Mouse (Mus musculus) CH12.LX (cell line): Measurements from ENCODE around the gene Rcan3.

ENCODE experiments used
- BHLHE40 ChIP-seq: IDR thresholded peaks from 2 replicates; pipeline ENCODE4 v1.6.1; 2011; ENCODE audit warnings: mild to moderate bottlenecking, low read depth, low read length, improper control_type of control experiment
- CHD1 ChIP-seq: IDR thresholded peaks from 2 replicates; pipeline ENCODE4 v1.6.1; 2012; ENCODE audit warnings: low read depth, low read length, improper control_type of control experiment, inconsistent platforms
- CHD2 ChIP-seq: IDR thresholded peaks from 2 replicates; pipeline ENCODE4 v1.6.1; 2011; ENCODE audit warnings: low read length, improper control_type of control experiment
- CTCF ChIP-seq, 2 experiments: IDR thresholded peaks in 1 of 2; conservative IDR thresholded peaks in 1 of 2; 2 replicates each; pipeline ENCODE4 v1.5.1; 2011 to 2012; ENCODE audit warnings: low read depth in 2 of 2, low read length in 2 of 2, improper control_type of control experiment in 1 of 2, inconsistent platforms in 1 of 2, mild to moderate bottlenecking in 1 of 2, moderate library complexity in 1 of 2
- MAFK ChIP-seq: IDR thresholded peaks from 2 replicates; pipeline ENCODE4 v1.6.1; 2011; ENCODE audit warnings: low read length, improper control_type of control experiment; ENCODE audit not compliant: insufficient replicate concordance
- MAX ChIP-seq: IDR thresholded peaks from 2 replicates; pipeline ENCODE4 v1.6.1; 2011; ENCODE audit warnings: low read length, improper control_type of control experiment
- MYC ChIP-seq: IDR thresholded peaks from 2 replicates; pipeline ENCODE4 v1.6.1; 2011; ENCODE audit warnings: low read depth, mild to moderate bottlenecking, improper control_type of control experiment, low read length
- NELFE ChIP-seq: IDR thresholded peaks from 2 replicates; pipeline ENCODE4 v1.6.1; 2011; ENCODE audit warnings: low read depth, low read length, improper control_type of control experiment
- POLR2A ChIP-seq: IDR thresholded peaks from 2 replicates; pipeline ENCODE4 v1.6.1; 2011; ENCODE audit warnings: low read depth, mild to moderate bottlenecking, improper control_type of control experiment, low read length
- POLR2AphosphoS2 ChIP-seq: IDR thresholded peaks from 2 replicates; pipeline ENCODE4 v1.6.1; 2011; ENCODE audit warnings: low read depth, low read length, improper control_type of control experiment
- TBP ChIP-seq: conservative IDR thresholded peaks from 2 replicates; pipeline ENCODE4 v1.6.1; 2011; ENCODE audit warnings: low read depth, low read length, improper control_type of control experiment
- TCF12 ChIP-seq: IDR thresholded peaks from 2 replicates; pipeline ENCODE4 v1.6.1; 2014; ENCODE audit warnings: low read depth, mild to moderate bottlenecking, inconsistent platforms, low read length, improper control_type of control experiment
- USF1 ChIP-seq: IDR thresholded peaks from 2 replicates; pipeline ENCODE4 v1.6.1; 2014; ENCODE audit warnings: low read depth, mild to moderate bottlenecking, inconsistent platforms, low read length, improper control_type of control experiment

DNA sequence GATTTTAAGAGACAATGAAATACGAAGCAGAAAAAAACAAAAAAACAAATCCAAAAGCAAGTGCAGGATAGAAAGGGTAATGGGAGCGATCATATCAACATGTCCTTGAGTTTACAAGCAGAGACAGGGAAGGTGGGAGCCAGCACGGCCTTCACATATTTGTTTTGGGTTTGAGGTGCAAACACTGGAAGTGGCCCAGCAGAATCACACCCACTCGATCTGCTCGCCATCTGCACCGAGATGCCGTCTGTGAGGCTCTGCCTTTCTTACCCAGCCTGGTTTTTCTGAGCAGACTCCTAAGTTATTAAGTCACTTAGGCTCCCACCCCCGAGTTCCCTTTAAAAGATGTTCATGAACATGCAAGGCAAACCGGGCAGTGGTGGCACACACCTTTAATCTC is 8.0 kb downstream of the Rcan3 start:
- TF ChIP-seq POLR2A, result no peak
- no peak for TF ChIP-seq CTCF (conservative IDR thresholded peaks at IDR 0.05 in 1 of 2, IDR thresholded peaks at IDR 0.05 in 1 of 2; ENCODE audit: low read depth in 2 of 2, low read length in 2 of 2)
- no peak for TF ChIP-seq TCF12
- no peak for TF ChIP-seq NELFE
- TF ChIP-seq CHD1, result no peak
- TF ChIP-seq BHLHE40, result no peak
- TF ChIP-seq CHD2, result no peak
- no peak for TF ChIP-seq POLR2AphosphoS2
- no peak for TF ChIP-seq USF1
- TF ChIP-seq MAFK, result no peak
- TF ChIP-seq TBP, result no peak
- no peak for TF ChIP-seq MAX
- TF ChIP-seq MYC, result no peak
